Mouse (Mus musculus) heart, postnatal 0 days (tissue): Measurements from ENCODE around the gene Sipa1l3.

Experiments used
- CTCF ChIP-seq: IDR thresholded peaks from 2 replicates; pipeline ENCODE4 v1.5.1; 2016; ENCODE audit warnings: antibody characterized with exemption, control low read depth, low read depth
- EP300 ChIP-seq: IDR thresholded peaks from 2 replicates; pipeline ENCODE4 v1.6.1; 2016; ENCODE audit warnings: antibody characterized with exemption, low read depth

GRCm38 (mm10) chr7:29317558-29317957 lies 200.9 kb downstream of the Sipa1l3 start:
- TF ChIP-seq EP300 (no peak), CTCF (no peak)
